Mouse (Mus musculus) embryo, embryonic 10.5 days (tissue): ENCODE measurements around the gene Igfals.

Source experiments
- DNase-seq: peaks from one replicate; pipeline ENCODE4 v3.0.0-alpha.2; 2015; ENCODE audit warnings: low spot score

The Igfals gene

DNA sequence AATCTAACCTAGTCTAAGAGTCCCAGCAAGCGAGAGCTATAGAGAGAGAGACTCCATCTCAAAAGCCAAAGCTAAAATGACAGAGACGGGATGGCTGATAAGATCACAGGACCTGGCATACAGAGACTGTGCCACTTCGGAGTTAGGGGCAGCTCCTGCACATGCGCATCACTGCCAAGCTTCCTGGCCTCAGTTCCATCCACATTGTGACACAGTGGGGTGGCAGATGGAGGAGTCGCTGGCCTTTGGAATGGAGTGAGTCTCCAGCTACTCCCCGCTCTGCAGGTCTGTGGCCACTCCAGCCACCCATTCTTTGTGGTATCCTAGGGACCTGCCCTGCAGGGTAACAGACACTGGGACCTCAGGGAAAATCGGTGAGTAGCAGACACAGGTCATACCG lies at the start of gene Igfals:
Gene Igfals (plus strand): TSS at position 222 of the 400 bp plus-strand sequence.
- no peak for DNase-seq

DNA sequence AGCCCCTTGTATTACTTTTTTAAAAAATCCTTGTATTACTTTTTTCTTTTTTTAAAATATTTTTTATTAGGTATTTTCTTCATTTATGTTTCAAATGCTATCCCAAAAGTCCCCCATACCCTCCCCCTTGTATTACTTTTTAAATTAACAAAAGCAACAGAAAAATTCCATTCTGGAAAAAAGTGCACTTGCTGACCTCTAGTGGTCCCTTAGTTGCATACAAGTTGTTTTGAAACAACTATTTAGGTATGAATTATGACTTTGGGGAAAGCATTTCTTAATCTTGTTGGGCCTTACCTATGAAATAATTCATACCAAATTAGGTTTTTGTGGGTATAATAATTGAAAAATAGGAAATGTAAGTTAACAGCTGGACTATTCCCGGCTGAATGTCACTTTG lies 48.3 kb upstream of the Igfals start:
- DNase-seq, result peak; percentile 47

GRCm38 (mm10) chr17:24818172-24818571 lies 47.6 kb upstream of the Igfals start:
- no peak for DNase-seq

DNA sequence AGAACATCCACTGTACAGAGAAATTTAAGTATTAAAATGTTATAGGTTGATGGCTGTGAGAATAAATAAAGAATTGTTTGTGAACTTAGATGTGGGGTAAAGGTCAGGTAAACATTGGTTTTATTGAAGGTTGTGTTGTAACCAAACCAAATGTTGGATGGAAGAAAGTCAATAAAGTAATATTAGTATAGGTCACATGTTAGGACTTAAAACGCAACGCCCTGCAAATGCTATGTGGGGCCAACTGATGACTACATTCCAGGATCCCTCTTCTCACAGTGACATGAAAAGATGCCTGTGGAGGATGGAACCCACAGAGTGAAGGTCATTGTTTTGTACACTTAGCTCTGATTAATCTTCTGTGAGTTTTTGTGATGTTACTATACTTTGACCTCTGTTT lies 46.3 kb upstream of the Igfals start:
- no peak for DNase-seq

DNA sequence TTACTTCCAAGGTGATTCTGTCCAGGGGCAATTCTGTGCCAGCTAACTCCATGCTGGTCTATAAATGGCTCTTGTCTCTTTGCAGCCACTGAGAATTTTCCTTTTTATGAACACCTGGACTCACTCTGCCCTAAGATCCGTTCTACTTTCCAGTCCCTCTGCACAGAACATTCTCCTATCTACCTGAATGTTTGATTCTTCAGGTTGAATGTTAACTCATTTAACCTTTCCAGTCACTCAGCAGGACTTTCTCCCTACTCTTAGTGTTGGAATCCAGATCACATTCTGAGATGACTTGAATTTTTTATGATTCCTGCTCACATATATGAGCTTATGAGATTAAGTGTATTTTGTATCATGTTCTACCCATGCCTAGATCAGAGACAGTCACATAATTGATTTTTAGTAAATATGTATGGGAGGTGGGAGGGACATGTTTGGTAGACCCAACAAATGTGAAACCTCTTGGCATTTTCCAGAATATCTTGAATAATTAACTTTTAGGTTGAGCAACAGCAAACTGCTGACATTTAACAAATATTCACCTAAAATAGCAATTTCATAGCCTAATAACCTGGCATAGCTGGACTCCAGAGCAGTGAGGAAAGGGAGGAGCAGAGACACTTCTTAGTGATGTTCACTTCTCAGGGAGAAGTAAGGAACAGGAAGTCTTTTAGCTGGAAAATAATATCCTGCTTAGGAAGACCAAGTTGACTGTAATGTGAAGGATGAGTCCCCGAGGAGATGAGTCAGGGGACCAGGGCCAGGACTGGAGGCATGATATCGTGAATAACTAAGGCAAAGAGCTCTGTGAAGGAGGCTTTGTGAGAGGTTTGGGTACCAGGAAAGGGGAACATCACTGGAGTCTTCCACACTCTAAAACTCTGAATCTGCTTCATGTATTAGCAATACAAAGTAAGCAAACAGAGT lies 44.2 kb upstream of the Igfals start:
- DNase-seq, result no peak

DNA sequence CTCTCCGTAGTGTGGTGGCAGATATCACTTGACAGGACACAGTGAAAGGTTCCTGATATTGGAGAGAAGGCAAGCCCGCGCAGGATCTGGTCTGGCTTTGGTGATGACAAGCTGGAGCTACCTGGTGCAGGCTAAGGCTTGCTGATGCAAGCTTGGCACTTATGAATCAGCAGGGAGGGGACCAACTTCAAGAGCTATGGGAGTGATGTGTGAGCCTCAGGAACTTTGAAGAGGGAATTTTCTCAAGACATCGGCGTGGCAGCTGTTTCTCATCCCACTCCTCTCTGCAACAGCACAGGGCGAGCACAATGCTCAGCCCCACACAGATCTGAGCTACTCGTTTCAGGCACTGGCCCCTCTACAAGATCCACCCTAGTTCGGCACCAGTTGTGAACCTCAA lies 26.0 kb upstream of the Igfals start, which contains the start of gene Hagh:
Gene Hagh (plus strand): TSS at position 302 of the 400 bp plus-strand sequence.
- no peak for DNase-seq

DNA sequence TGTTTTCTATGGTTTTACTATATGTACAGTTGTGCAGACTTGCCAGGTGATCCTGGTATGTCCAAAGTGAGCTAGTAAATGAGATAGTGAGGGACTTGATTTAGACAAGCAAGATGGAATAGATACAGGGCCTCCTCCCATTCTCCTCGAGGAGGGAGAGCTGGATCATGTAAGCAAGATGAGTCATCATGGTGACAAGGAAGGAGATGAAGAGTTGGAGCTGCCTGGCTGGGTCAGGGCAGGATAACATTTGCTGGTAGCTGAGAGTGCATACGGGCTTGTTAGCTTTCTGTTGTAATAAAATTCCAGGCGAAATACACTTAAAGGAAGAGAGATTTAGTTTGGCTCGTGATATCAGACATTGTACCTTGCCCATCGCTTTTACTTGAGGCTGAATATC lies 25.5 kb upstream of the Igfals start:
- no peak for DNase-seq

DNA sequence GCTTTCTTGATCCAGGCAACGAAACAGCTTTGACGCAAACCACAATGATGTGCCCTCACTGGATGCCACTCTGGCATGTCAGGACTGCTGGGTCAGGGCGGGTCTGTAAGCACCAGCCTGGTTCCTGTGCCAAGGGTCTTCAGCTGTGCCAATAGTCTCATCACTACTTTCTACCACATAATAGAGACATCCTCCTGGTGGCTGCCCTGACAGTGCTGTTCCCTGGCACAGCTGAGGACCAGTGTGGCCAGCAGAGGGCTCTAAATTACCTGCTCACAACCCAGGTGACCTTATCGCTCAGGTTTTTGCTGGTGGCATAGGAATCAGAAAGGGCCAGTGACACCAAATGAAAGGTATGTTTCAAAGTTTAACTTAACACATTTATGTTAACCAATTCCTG lies 24.7 kb upstream of the Igfals start:
- DNase-seq, result no peak

DNA sequence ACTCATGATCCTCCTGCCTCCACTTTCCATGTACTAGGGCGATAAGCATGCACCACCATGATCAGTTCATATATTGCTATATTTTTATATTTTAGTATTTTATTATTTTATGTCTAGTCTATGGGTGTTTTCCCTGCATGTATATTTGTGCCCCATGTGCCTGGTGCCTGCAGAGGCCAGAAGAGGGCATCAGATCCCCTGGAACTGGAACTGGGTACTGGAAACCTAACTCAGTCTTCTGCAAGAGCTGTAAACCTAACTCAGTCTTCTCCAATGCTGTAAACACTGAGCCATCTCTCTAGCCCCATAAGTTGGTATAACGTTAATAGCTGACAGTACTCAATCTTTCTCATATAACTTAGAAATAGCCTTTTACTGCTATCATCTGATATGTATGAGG lies 23.2 kb upstream of the Igfals start:
- no peak for DNase-seq

DNA sequence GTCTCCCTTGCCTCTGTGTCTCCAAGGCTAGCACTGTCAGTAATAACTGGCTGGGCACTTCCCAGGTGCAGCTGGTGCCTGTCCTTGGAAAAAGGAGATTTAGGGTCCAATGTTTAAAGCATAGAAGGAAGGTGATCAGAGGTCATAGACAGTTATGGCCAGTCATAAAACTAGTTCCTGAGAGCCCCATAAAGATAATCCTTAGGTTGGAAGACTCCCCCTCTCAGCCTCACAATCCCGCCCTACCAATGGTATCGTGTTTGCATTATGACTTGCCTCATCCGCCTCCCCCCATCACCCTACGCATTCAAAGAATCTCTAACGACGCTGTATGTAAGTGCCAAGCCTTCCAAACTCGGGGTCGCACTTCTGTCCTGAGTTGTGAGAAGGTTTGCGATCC lies 21.3 kb upstream of the Igfals start:
- no peak for DNase-seq

GRCm38 (mm10) chr17:24847386-24847785 lies 18.4 kb upstream of the Igfals start:
- DNase-seq, result no peak

DNA sequence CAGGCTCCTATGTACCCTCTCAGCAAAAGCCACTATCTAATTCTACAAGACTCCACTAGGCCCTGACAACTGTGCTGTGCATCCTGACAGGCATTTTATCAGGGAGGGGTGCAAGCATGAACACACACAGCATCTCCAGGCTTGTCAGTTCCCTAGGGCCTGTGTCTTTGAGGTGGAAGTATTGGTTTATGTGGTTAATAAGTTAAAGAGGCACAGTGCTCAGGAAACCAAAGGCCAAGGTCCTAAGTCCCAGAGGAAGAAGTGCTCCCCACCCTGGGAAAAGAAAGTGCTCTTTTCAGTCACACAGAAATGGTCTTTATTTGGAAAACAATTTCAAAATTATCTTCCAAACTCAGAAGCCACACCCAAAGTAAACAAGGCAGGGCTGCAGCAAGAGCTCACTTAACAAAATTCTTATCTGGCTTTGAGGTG lies 17.2 kb upstream of the Igfals start:
- no peak for DNase-seq

DNA sequence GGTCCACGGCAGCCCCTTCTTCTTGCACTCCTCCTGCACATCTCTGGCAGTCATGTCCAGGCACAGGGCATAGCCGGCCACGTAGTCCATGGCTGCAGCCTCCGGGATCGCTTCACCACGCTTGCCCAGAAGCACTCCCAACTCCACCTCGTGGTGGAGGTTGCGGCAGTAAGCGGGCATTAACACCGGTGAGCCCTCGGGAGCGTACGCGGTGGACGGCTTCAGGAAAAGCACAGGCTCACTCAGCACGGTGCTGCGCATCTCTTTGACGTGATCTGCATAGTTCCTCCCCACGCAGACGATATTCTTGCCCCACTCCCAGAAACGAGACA lies 16.1 kb upstream of the Igfals start:
- no peak for DNase-seq

DNA sequence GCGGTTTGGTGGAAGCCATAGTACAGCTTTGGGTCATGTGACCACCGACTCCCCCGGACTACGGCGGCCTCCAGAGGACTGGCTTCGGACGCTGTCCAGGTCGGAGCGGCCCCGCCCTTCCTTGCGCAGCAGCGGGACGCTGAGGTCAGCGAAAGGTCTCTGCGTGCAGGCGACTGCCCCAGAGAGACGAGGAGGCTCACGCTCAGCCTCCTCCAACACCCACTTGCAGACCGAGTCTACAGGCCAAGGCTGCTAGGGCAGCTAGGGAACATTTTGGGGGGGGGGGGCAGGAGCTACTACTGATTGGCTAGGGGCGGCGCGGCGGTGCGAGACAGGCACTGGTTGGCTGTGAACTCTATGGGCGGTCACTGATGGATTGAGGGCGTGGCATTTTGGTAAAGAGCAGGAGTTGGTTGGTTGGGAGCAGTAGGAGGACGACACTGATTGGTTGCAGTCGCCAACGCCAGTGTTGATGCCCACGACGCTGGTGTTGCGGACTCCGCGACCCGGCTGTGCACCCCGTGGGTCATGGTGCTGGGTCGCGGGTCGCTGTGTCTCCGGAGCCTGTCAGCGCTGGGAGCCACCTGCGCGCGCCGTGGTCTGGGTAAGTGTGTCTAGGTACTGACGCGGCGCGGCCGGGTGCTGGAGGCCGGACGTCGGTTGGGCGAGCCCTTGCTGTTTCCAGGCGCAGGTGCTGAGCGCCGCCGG lies 15.6 kb upstream of the Igfals start, which contains the start of gene Fahd1:
Gene Fahd1 (minus strand): TSS at position 300 of the 708 bp plus-strand sequence.
- peak; percentile 99 for DNase-seq

DNA sequence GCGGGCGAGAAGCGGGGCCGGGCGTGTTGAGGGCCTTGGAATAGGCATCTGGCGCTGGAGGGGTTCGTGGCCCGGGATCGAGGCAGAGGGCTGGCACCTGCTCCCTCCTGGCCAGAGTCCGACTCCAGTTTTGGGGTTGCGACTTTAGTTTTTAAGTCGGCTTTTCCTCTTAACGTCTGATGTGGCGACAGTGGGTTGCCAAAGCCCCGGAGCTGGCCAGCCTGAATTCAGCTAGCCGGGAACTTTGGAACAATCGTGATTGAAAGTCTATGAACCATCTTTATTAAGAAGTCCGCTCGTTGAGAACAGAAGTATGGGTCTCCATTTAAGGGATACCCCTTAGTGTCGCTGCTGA lies 15.0 kb upstream of the Igfals start:
- no peak for DNase-seq

GRCm38 (mm10) chr17:24851381-24852125 lies 14.2 kb upstream of the Igfals start:
- no peak for DNase-seq

DNA sequence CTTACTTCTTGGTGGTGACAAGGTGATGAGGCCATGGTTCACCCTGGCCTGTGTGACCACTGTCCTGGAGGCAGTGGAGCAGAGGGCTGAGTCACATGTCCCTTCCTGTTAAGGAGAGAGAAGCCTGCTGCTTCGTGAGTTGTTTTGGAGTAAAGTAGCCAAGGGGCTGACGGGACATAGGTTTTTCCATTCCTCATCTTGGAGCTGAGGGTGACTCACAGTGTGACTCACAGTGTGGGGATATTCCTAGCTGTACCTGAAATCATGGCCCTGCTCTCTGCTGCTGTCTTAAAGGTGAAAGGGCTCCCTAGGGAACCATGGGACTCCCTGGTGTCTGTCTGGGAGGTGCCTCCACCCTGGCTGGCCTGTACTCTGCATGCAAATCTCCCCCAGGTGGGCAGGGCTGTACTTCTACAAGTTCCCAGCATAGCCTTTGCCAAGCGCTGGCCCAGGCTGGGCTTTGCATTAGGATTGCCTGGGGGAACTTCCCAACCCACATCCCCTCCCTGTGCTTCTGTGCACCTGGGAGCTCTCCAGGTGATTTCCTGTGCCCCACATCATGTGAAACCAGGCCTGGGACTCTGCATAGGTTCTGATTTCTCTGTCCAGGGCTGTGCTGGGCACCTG lies 9.8 kb upstream of the Igfals start:
- no peak for DNase-seq

DNA sequence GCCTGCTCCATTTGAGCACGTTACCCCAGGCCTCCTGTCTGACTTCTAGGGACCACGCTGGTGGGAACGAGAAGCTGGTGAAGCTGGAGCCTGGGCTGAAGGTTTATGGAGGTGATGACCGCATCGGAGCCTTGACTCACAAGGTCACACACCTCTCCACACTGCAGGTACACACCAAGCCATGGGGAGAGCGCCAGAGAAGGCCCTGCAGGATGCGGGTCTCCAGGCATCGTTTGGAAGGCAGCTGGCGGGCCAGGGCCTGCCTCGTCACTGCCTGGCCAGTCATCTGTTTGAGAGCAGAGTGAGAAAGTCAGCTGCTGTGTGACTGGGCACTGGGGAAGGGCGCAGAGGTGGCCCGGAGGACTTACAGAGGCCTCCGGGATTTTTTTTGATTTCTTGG lies 9.2 kb upstream of the Igfals start:
- DNase-seq, result no peak

DNA sequence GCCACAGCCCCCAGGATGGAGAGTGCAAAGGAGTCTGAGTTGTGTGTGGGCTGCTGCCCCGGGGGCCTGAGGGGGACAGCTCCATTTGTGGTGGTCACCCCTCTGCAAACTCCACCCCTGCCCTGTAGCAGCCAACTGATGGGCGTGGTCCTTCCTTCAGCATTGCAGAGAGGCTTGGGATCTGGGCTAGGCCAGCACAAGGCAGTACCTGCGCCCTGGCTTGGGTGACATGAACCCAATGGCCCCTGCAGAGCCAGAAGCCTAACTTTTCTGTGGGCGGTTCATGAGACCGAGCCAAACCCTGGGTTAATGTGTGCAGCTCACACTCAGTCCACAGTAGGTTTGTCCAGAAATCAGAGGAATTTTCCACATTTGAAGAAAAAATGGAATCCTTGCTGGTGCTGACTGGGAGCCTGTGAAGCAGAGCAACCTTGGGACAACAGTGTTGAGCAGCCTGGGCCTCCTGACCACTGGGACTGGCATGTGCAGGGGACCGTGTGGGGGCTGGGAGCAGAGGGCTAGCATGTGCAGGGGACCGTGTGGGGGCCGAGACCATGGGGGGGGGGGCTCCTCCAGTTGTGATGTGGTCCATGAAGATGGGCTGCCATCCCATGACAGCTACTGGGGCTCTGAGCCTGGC lies 7.8 kb upstream of the Igfals start:
- no peak for DNase-seq

DNA sequence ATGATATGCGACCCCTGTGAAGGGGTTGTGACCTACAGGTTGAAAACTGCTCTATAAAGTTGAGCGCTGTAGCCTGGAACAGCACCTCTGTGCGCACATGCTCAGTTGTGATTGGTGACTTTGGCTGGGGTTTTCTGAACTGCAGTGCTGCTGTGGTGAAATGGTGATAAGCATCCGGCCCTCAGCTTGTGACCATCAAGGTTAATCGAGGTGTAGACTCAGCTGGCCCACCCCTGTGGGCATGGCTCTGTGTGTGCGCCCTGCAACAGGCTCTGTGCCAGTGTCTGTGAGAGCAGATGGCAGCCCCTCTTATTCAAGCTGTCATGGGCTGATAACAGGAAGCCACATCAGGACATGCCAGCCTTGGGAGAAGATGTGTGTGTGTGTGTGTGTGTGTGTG lies 6.8 kb upstream of the Igfals start:
- DNase-seq, result no peak

- DNase-seq, result no peak
These were observed 5.7 kb upstream of the Igfals start for GRCm38 (mm10) chr17:24860076-24860475.

DNA sequence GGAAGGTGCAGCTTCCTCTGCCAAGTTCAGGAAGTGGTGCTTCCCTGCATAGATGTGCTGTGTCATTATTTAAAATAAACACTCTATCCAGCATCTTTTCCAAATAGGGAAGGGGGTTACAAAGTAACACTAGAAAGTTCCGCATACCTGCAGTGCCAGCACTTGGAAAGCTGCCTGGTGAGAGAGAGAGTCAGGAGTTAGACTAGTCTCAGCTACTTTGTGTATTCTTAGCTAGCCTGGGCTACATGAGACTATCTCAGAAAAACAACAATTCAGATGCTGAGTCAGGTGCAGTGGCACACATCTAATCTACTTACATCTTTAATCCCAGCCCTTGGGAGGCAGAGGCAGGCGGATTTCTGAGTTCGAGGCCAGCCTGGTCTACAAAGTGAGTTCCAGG lies 4.0 kb upstream of the Igfals start:
- no peak for DNase-seq
